Mouse (Mus musculus) left cerebral cortex, postnatal 25 days (tissue): ENCODE results near the gene Lrrfip1. TPM values are rescaled to one million over a fixed set of nuclear protein-coding genes. Genes with fewer than 3 reads are reported as not detected.
A peak's percentile ranks its signal among the peaks of the same experiment; 100 is the strongest.

Experiments used
- DNase-seq, 2 experiments: peaks; one replicate each; pipeline ENCODE4 v3.0.0; 2022; ENCODE audit warnings: low spot score in 2 of 2, mixed read lengths in 1 of 2
- intact Hi-C: fragments of 180-260 bp; cut with DNase I; formaldehyde crosslinking; loops from one replicate; pipeline ENCODE4 v1.15.1; 2025
- total RNA-seq, 2 experiments: library from RNA; stranded (reverse); gene quantifications; 2 replicates each; pipeline ENCODE4 v1.2.3; 2021

Gene Lrrfip1
- total RNA-seq, 2 experiments from 2014 or later = 66.9 to 68.0 TPM

DNA sequence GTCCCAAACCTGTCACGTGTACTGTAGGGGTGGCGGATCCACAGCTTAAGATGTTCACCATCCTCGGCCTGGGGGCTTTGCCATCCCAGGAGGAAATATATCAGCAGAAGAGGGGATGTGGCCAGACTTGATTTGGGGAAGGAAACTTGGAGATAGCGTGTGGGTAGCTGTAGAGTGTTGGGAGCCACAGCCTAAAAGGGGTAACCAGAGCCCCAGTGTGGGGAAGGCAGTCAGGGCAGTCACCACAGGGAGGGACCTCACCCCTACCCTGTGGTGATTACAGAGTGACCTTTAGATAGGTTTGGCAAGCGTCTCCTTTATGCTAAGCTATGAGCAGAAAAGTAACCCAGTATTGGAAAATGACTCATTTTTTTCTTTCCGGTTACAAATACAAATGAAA, 71.0 kb downstream of the Lrrfip1 start:
- no peak for DNase-seq
- intact Hi-C loops = no loop called here

DNA sequence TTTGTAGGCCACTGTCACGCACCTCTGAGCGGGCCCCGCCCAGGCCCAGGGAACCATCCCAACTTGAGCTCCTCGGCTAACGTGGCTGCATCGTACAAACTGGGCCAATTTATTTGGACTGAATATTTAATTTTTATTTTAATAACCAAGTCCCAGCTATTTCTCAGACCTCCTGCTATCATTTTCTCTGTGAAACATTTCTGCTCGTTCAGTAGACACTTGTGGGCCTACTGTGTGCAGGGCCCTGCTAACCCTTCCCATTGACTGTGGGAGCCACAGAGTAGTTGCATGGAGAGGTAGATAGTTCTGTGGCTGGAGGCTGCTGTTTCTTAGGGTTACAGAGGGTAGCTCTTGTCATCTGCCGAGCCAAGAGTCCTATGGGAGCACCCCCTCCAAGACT, 72.0 kb downstream of the Lrrfip1 start:
- no peak for DNase-seq
- intact Hi-C loops = no loop called here

GRCm38 (mm10) chr1:91071671-91072290, 73.2 kb downstream of the Lrrfip1 start:
- intact Hi-C loops = no loop called here
- no peak for DNase-seq

DNA sequence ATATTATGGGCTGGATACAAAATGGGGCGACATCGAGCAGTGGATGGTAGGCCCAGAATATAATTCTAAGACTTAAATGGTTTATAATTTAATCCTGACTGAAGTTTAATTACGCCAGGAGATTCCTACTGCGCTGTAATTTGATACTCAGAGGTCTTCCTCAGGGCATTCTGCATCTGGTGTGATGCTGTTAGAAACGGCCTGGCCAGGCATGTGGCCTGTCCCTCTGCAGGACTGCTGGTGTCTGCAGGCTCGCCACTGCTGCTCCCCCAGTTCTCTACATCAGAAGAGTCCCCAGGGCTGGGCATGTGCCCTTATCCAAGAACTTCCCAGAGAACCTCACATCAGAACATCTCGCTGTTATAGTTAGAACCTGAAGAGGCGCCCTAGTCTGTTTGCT, 78.4 kb downstream of the Lrrfip1 start:
- DNase-seq = no peak
- intact Hi-C loops = no loop called here

DNA sequence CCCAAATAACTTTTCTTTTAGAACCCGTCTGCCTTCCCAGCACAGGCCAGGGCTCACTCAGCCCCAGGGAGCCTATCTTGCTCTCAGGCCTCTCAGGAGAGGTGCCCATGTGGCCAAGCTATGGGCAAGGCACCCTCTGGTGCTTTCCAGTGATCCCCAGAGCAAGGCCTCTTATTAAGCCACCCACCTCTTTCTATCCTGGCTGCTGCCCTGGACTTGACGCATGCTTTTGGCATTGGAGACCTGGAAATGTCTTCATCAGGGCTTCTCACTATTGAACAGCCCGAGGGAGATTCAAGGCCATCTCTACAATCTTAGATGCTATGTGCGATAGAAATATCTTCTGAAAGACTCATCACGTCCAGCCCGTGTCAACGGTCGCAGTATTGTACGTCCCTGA, 78.9 kb downstream of the Lrrfip1 start:
- DNase-seq = no peak
- intact Hi-C loops = no loop called here

DNA sequence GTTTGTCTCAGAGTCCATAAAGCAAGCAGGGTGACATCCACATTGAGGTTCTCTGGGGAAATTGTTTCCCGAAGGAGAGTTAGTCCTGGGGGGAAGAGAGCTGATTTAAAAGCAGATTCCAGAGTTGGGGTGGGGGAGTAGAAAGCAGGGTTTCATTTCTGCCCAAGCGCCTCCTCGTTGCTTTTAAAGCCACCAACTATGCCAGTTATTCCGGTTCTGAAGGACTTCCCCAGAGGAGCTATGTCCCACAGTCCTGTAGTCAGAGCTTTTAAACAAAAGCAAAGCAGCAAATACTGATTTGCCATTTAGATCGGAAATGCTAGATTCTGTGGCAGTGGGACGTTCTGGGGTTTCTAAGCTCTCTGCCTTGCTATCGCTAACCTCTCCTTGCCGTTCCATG, 79.4 kb downstream of the Lrrfip1 start:
- DNase-seq = no peak
- intact Hi-C loops = no loop called here

GRCm38 (mm10) chr1:91079740-91080422, 81.3 kb downstream of the Lrrfip1 start:
- intact Hi-C loops = no loop called here
- no peak for DNase-seq

DNA sequence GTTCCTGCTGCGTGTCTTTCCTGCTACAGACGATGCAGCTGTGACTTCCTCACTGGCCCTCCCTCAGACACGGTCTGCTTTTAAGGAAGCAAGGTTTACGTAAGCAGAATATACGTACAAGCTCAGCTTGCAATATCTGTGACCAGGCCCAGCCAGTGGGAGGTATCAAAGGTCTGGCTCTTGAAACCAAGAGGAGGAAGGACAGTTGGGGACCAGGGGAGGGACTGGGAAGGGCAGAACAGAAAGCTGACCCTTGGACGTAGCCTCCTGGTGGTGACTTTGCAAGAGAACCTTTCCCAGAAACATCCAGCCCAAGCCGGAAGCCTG, 81.8 kb downstream of the Lrrfip1 start:
- DNase-seq = no peak

DNA sequence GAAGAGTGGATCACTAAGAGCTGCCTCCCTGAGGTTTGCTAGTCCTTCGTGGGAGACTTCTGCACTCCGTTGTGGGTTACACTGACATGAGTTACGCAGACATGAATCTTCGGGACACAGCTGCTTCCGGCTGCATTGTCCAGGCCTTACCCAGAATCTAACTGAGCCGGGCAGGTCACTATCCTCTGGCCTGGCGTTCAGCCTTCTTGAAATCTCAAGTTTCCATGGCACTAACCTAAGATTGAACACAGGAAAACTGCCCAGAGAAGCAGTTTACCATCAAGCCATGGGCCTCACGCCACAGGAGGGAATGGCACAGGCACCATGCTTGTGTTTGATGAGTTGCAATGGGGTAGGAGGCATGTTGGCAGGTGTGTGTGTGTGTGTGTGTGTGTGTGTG, 85.8 kb downstream of the Lrrfip1 start:
- no peak for DNase-seq
- intact Hi-C loops = no loop called here

More for the DNA sequence above, 81.8 kb downstream of the Lrrfip1 start:
- intact Hi-C loops = no loop called here

DNA sequence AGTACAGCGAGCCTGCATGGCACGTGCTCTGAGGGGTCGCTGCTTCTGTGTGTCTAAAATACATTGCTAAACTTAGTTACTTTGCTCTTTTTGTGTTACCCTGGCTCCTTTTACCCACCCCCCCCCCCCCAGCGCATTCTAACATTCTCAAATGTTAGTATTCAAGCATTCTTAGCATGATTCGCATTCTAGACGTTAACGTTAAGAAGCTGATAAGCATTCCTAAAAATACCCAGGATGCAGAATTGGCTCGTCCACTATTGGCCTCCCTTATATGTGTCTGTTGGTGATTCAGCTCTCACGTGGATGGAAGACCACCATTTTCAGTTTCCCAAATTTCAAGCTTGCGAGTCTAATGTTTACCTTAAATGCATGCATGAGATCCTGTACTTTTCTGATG, 86.5 kb downstream of the Lrrfip1 start:
- DNase-seq = no peak
- intact Hi-C loops = no loop called here

- no peak for DNase-seq
- intact Hi-C loops = no loop called here
Observed at GRCm38 (mm10) chr1:91085686-91086085, 87.1 kb downstream of the Lrrfip1 start.

- DNase-seq = peak; percentile 54 to 91
- intact Hi-C loops = no loop called here
Observed at GRCm38 (mm10) chr1:91086325-91086724, 87.8 kb downstream of the Lrrfip1 start.

- no peak for DNase-seq
- intact Hi-C loops = no loop called here
Observed at GRCm38 (mm10) chr1:91086748-91087147, 88.2 kb downstream of the Lrrfip1 start.

GRCm38 (mm10) chr1:91088027-91088426, 89.5 kb downstream of the Lrrfip1 start:
- peak in 1 of 2 experiments; percentile 68 for DNase-seq
- intact Hi-C loops = no loop called here

- DNase-seq = no peak
- intact Hi-C loops = no loop called here
Observed at GRCm38 (mm10) chr1:91088941-91089340, 90.4 kb downstream of the Lrrfip1 start.

DNA sequence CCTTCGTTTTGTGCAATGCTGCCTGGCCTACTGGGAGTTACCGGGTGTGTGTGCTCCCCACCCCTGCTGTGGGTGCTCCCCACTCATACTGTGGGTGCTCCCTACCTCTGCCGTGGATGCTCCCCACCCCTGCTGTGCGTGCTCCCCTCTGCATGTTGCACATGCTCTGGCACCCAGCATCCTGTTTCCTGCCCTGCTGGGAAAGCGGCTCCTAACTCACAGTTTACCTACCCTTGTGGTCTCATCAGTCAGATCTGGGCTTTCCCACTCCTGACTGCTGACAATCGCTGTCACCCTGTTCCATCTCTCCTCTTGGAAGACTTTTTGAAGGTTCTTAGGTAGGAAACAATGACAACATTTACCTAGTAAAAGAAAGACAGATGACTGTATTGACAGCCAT, 91.9 kb downstream of the Lrrfip1 start:
- no peak for DNase-seq
- intact Hi-C loops = no loop called here

DNA sequence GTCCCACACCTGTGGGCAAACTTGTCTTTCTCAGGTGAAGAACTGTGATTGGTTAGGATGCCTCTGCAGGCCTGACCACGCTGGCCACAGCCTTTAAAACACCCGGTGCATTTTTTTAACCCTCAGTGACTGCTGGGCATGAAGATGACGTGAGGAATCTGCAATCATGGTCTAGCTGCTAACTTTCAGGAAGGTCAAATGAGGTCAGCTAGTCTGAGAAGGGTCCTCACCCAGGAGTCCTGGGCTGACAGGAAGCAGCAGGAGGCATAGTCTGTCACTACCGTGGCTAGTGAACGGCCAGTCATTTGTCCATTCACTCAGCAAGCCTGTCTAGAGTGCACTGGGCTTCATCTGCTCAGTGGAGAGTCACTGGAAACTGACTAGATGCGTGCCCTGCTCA, 93.9 kb downstream of the Lrrfip1 start:
- intact Hi-C loops = no loop called here
- DNase-seq = no peak

GRCm38 (mm10) chr1:91093296-91093695, 94.8 kb downstream of the Lrrfip1 start:
- intact Hi-C loops = no loop called here
- DNase-seq = no peak

GRCm38 (mm10) chr1:91094001-91094400, 95.5 kb downstream of the Lrrfip1 start:
- DNase-seq = no peak
- intact Hi-C loops = no loop called here

DNA sequence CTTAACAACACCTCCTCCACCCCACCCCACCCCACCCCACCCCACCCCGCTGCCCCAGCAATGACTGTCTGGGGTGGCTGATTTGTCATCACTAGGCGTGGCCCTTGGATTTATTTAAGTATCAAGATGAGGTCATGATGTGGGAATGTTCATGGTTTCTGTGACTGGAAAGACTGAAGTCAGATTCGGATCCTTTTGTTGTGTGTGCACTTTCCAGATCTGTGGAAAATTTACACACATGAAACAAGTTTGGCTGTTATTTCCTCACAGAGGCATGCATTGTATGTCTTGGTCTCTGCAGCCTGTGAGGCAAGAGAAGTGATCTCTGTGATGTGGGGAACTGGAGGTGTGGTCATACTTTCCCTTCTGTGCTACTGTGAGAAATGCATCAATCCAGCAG, 96.7 kb downstream of the Lrrfip1 start:
- no peak for DNase-seq
- intact Hi-C loops = no loop called here

- intact Hi-C loops = no loop called here
- DNase-seq = no peak
Observed at GRCm38 (mm10) chr1:91095853-91096252, 97.3 kb downstream of the Lrrfip1 start.

DNA sequence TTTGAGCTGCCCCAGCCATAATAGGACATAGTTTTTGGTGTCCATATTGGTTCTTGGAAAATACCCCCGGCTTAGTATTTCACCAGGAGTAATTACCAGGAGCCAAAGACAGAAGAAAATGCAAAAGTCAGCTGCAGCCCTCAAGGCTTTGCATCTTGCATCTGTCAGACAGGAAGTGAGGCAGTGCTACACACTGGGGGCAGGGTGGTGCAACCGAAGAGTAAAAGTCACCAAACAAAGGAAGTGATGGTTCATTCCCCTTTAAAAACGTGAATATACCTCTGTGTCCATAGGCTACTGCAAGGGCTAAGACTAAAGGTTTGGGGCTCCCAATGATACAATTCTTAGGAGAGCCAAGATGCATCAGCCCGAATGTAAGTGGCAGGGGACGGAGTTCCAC, 98.0 kb downstream of the Lrrfip1 start:
- no peak for DNase-seq
- intact Hi-C loops = no loop called here
